Mouse (Mus musculus): ENCODE measurements around the gene Dhx36. TPM values are rescaled to one million over a fixed set of nuclear protein-coding genes. Genes with fewer than 3 reads are reported as not detected.

Gene Dhx36
- 15.6 and 17.2 TPM in 2 replicates for polyA plus RNA-seq (2015; fragmentation: Nextera tagmentation; extraction: Ambion mirVana)

- WGBS = under 1% methylated on average over 66 of the region's 66 CpGs
- H3K27me3 ChIP-seq (replicated peaks; ENCODE audit: control insufficient read depth, insufficient read depth, low read length) = no peaks in the 10 kb centered on the region
- H3K9me3 ChIP-seq (ENCODE audit: control insufficient read depth) = no peaks in the 10 kb centered on the region
- TF ChIP-seq CTCF (IDR thresholded peaks at IDR 0.05; ENCODE audit: low read depth) = peak; percentile 11; the same call in 1 of the 2 replicates
- peak within 1 kb of the TSS; percentile 81 for H3K9ac ChIP-seq (ENCODE audit: low read depth, low read length)
- H3K36me3 ChIP-seq (ENCODE audit: control insufficient read depth, insufficient read depth) = peaks cover 3% of the 10 kb centered on the region; the same call in 1 of the 2 replicates
- peak within 1 kb of the TSS; percentile 87 for H3K27ac ChIP-seq (ENCODE audit: low read depth, low read length)
- peaks cover 8% of the 10 kb centered on the region for H3K4me1 ChIP-seq (replicated peaks; ENCODE audit: control insufficient read depth, insufficient read depth, low read length)
- H3K4me3 ChIP-seq (ENCODE audit: low read depth, low read length) = peak within 1 kb of the TSS; percentile 98
- peak within 1 kb of the TSS; percentile 69 for H3K4me2 ChIP-seq (replicated peaks; ENCODE audit: low read depth)
- ATAC-seq = peak; percentile 97
These were observed at the start of gene Dhx36 for GRCm38 (mm10) chr3:62506488-62507205. Gene Dhx36 (minus strand): TSS chr3:62507004.

- no peak overlapping the region for H3K27ac ChIP-seq (ENCODE audit: low read depth, low read length)
- no peak overlapping the region for H3K9ac ChIP-seq (ENCODE audit: low read depth, low read length)
- no peaks in the 10 kb centered on the region for H3K4me1 ChIP-seq (replicated peaks; ENCODE audit: control insufficient read depth, insufficient read depth, low read length)
- no peak for ATAC-seq
- no peaks in the 10 kb centered on the region for H3K27me3 ChIP-seq (replicated peaks; ENCODE audit: control insufficient read depth, insufficient read depth, low read length)
- H3K4me2 ChIP-seq (replicated peaks; ENCODE audit: low read depth) = no peak overlapping the region
- TF ChIP-seq CTCF (IDR thresholded peaks at IDR 0.05; ENCODE audit: low read depth) = no peak
- no peaks in the 10 kb centered on the region for H3K36me3 ChIP-seq (ENCODE audit: control insufficient read depth, insufficient read depth)
- H3K9me3 ChIP-seq (ENCODE audit: control insufficient read depth) = no peaks in the 10 kb centered on the region
- 62% methylated on average over 5 of the region's 5 CpGs for WGBS
- H3K4me3 ChIP-seq (ENCODE audit: low read depth, low read length) = no peak overlapping the region
These were observed 20.8 kb upstream of the Dhx36 start for GRCm38 (mm10) chr3:62527593-62527992.

- no peak overlapping the region for H3K9ac ChIP-seq (ENCODE audit: low read depth, low read length)
- TF ChIP-seq CTCF (IDR thresholded peaks at IDR 0.05; ENCODE audit: low read depth) = peak; percentile 61
- no peaks in the 10 kb centered on the region for H3K9me3 ChIP-seq (ENCODE audit: control insufficient read depth)
- no peak for ATAC-seq
- no peaks in the 10 kb centered on the region for H3K4me1 ChIP-seq (replicated peaks; ENCODE audit: control insufficient read depth, insufficient read depth, low read length)
- H3K4me2 ChIP-seq (replicated peaks; ENCODE audit: low read depth) = no peak overlapping the region
- H3K27ac ChIP-seq (ENCODE audit: low read depth, low read length) = no peak overlapping the region
- no peak overlapping the region for H3K4me3 ChIP-seq (ENCODE audit: low read depth, low read length)
- WGBS = 30% methylated on average over 4 of the region's 4 CpGs
- no peaks in the 10 kb centered on the region for H3K27me3 ChIP-seq (replicated peaks; ENCODE audit: control insufficient read depth, insufficient read depth, low read length)
- H3K36me3 ChIP-seq (ENCODE audit: control insufficient read depth, insufficient read depth) = no peaks in the 10 kb centered on the region
These were observed 20.4 kb upstream of the Dhx36 start for GRCm38 (mm10) chr3:62527160-62527559.

- peak; percentile 7; the same call in 1 of the 2 replicates for ATAC-seq
- WGBS = 43% methylated on average over 5 of the region's 5 CpGs
These were observed 423 bp upstream of the Dhx36 start for GRCm38 (mm10) chr3:62507206-62507647.

GRCm38 (mm10) chr3:62505166-62505900, 1.5 kb downstream of the Dhx36 start:
- no peaks in the 10 kb centered on the region for H3K9me3 ChIP-seq (ENCODE audit: control insufficient read depth)
- no peak for ATAC-seq
- no peak for TF ChIP-seq CTCF (IDR thresholded peaks at IDR 0.05; ENCODE audit: low read depth)
- H3K4me3 ChIP-seq (ENCODE audit: low read depth, low read length) = peak overlapping the region; percentile 98
- no peak overlapping the region for H3K27ac ChIP-seq (ENCODE audit: low read depth, low read length)
- H3K9ac ChIP-seq (ENCODE audit: low read depth, low read length) = no peak overlapping the region
- H3K4me2 ChIP-seq (replicated peaks; ENCODE audit: low read depth) = peak overlapping the region; percentile 69
- H3K27me3 ChIP-seq (replicated peaks; ENCODE audit: control insufficient read depth, insufficient read depth, low read length) = no peaks in the 10 kb centered on the region
- H3K36me3 ChIP-seq (ENCODE audit: control insufficient read depth, insufficient read depth) = peaks cover 11% of the 10 kb centered on the region
- WGBS = 42% methylated on average over 5 of the region's 5 CpGs
- peaks cover 8% of the 10 kb centered on the region for H3K4me1 ChIP-seq (replicated peaks; ENCODE audit: control insufficient read depth, insufficient read depth, low read length)

More at GRCm38 (mm10) chr3:62507206-62507647, 423 bp upstream of the Dhx36 start:
- no peaks in the 10 kb centered on the region for H3K9me3 ChIP-seq (ENCODE audit: control insufficient read depth)
- no peak for TF ChIP-seq CTCF (IDR thresholded peaks at IDR 0.05; ENCODE audit: low read depth)
- H3K4me1 ChIP-seq (replicated peaks; ENCODE audit: control insufficient read depth, insufficient read depth, low read length) = peaks cover 8% of the 10 kb centered on the region
- no peaks in the 10 kb centered on the region for H3K36me3 ChIP-seq (ENCODE audit: control insufficient read depth, insufficient read depth)
- H3K4me2 ChIP-seq (replicated peaks; ENCODE audit: low read depth) = peak overlapping the region; percentile 69
- no peak overlapping the region for H3K9ac ChIP-seq (ENCODE audit: low read depth, low read length)
- H3K4me3 ChIP-seq (ENCODE audit: low read depth, low read length) = peak overlapping the region; percentile 98
- H3K27ac ChIP-seq (ENCODE audit: low read depth, low read length) = peak overlapping the region; percentile 87; the same call in 1 of the 2 replicates
- H3K27me3 ChIP-seq (replicated peaks; ENCODE audit: control insufficient read depth, insufficient read depth, low read length) = no peaks in the 10 kb centered on the region

GRCm38 (mm10) chr3:62499327-62499726, 7.5 kb downstream of the Dhx36 start:
- 80% methylated on average over 4 of the region's 4 CpGs for WGBS

More at GRCm38 (mm10) chr3:62499327-62499726, 7.5 kb downstream of the Dhx36 start:
- Histone ChIP-seq H3K4me1 (replicated peaks; ENCODE audit: control insufficient read depth, insufficient read depth, low read length) (no peaks in the 10 kb centered on the region), H3K9ac (ENCODE audit: low read depth, low read length) (no peak overlapping the region), H3K36me3 (ENCODE audit: control insufficient read depth, insufficient read depth) (peaks cover 43% of the 10 kb centered on the region), H3K4me2 (replicated peaks; ENCODE audit: low read depth) (no peak overlapping the region), H3K27ac (ENCODE audit: low read depth, low read length) (no peak overlapping the region), H3K4me3 (ENCODE audit: low read depth, low read length) (no peak overlapping the region), H3K27me3 (replicated peaks; ENCODE audit: control insufficient read depth, insufficient read depth, low read length) (no peaks in the 10 kb centered on the region), H3K9me3 (ENCODE audit: control insufficient read depth) (no peaks in the 10 kb centered on the region)
- no peak for TF ChIP-seq CTCF (IDR thresholded peaks at IDR 0.05; ENCODE audit: low read depth)
- ATAC-seq = no peak
